Mouse (Mus musculus) E14TG2a.4 (cell line): ENCODE measurements around the gene Tet2.

Source experiments
- CTCF ChIP-seq: conservative IDR thresholded peaks from 2 replicates; pipeline ENCODE4 v1.5.1; 2014; ENCODE audit warnings: low read length
- NANOG ChIP-seq: IDR thresholded peaks from 2 replicates; pipeline ENCODE4 v1.6.1; 2014; ENCODE audit warnings: borderline replicate concordance, low read length, mixed read lengths
- POU5F1 ChIP-seq: IDR thresholded peaks from 2 replicates; pipeline ENCODE4 v1.6.1; 2014; ENCODE audit warnings: low read length, borderline replicate concordance

DNA sequence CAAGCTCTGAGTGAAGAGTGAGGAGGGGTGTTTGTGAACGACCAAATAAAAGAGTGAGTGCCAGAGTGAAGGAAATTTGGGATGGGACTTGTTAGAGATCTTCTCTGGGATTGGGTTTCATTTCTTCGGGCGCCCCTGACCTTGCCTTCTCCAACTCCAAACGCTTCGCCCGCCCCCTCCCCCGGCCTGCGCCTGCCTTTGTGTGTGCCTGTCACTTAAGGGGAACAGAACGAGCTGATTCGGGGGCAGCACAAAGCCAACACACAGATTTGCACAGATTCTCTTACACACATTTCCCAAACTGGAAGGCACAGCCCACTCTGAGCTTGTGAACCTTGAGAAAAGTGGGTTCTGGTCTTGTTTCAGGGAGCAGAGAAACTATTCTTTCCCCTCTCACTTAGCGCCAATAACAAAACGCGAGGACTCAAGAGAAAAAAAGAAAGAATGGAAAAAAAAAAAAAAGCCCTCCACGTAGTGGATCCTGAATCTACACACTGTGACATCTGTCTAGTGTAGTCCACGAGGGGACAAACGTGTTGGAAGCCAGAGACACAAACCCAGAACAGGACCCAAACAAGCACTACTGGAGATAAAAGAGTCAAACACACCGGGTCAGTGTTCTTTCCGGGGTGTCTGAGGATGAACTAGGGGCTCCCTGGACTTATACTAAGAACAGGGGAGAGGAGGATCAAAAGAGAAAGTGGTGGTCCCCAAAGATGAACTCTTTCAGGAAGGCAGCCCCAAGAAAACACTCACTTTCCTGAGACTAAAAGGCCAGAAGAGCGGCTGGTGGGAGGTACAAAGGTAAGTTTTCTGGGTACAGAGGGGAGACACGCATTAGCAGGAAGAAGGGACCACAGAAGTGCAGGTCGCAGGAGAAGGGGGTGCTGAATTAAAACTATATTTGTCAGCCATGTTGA, 1.6 kb downstream of the Tet2 start:
- TF ChIP-seq CTCF: no peak
- no peak for TF ChIP-seq POU5F1
- TF ChIP-seq NANOG: no peak
